Mouse (Mus musculus) large intestine, adult 2 months (tissue): ENCODE data around the gene Lyrm9. TPM values are rescaled to one million over a fixed set of nuclear protein-coding genes. Genes with fewer than 3 reads are reported as not detected.

Experiments used
- DNase-seq: peaks from one replicate; pipeline ENCODE4 v3.0.0-alpha.2; 2012; ENCODE audit warnings: low read depth, low spot score
- WGBS: fragments of 180-500 bp; shearing (Covaris S2); methylation state at CpG from one replicate; pipeline ENCODE4 v1.1.7; 2018; 5-methylcytosine and 5-hydroxymethylcytosine counted together
- polyA plus RNA-seq: library from polyadenylated mRNA; depleted of rRNA; stranded (reverse); fragments of >200 nt; gene quantifications from 2 replicates; pipeline ENCODE4 v1.2.3, GENCODE M21; 2012; rRNA removed

Lyrm9 gene
- polyA plus RNA-seq, 1 experiment = 18.7 TPM

GRCm38 (mm10) chr11:78887102-78887971 lies 61.0 kb downstream of the Lyrm9 start:
- 39% methylated on average over 9 of the region's 9 CpGs for WGBS

GRCm38 (mm10) chr11:78889156-78889555 lies 62.8 kb downstream of the Lyrm9 start:
- DNase-seq = no peak
- 89% methylated on average over 4 of the region's 4 CpGs for WGBS

More at GRCm38 (mm10) chr11:78887102-78887971, 61.0 kb downstream of the Lyrm9 start:
- DNase-seq = peak; percentile 78

Other genes with a start within 250 kb of the Lyrm9 start
- 4.3 and 8.2 TPM in 2 replicates for gene Nlk, start 129.2 kb upstream of the Lyrm9 start, polyA plus RNA-seq
- gene Ccnq, start 74.9 kb upstream of the Lyrm9 start, polyA plus RNA-seq = 41.2 and 46.3 TPM in 2 replicates
- 67.4 and 76.0 TPM in 2 replicates for gene Nos2, start 94.2 kb downstream of the Lyrm9 start, polyA plus RNA-seq
- gene Lgals9, start 158.4 kb downstream of the Lyrm9 start, polyA plus RNA-seq = 712 and 1,075 TPM in 2 replicates